In the genomic region with DNA sequence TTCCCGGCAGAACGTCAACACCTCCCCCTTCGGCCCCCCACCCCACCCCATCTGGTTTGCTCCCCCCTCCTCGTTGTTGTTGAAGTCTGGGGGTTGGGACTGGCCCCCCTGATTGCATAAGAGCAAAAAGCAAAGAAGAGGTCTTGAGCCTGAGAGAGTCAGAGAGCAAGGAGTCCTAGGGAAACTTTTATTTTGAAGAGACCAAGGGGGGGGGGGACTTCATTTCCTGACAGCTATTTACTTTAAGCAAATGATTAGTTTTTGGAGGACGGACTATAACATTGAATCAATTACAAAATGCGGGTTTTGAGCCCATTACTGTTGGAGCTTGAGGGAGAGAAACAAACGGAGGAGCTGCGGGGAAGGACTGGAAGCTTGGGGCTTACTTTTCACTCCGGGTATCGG, we compare ENCODE assay signal across 9 mouse cellular contexts. TPM values are rescaled to one million over a fixed set of nuclear protein-coding genes. Genes with fewer than 3 reads are reported as not detected.
DNase-seq lines count a peak whose midpoint lies in the region; ATAC-seq and TF ChIP-seq lines count a peak whose summit lies in the region.
"Had no signal": no experiment of that assay in that cellular context is flagged by ENCODE, and none has a peak within 500 bp of the region (broad histone marks: within the 10 kb centered on the region; RNA-seq: fewer than 3 reads in every experiment).

A gene (plus strand): TSS at position 272 of the 405 bp plus-strand sequence.

- peaks cover 77% of the 10 kb centered on the region for H3K27me3 ChIP-seq in forebrain, postnatal 0 days (ENCODE audit: insufficient read depth, low read length)
- peaks cover 61% of the 10 kb centered on the region for H3K27me3 ChIP-seq in hindbrain, embryonic 11.5 days (ENCODE audit: control insufficient read depth, insufficient read depth, low read length)
- H3K27me3 ChIP-seq in limb, embryonic 10.5 days (ENCODE audit: low read depth, poor library complexity, severe bottlenecking): peaks cover 20% of the 10 kb centered on the region; the same call in 1 of the 2 replicates
- H3K27me3 ChIP-seq in midbrain, postnatal 0 days (ENCODE audit: insufficient read depth, low read length): peaks cover 42% of the 10 kb centered on the region

- H3K4me2 ChIP-seq in forebrain, postnatal 0 days (ENCODE audit: low read depth): peak within 1 kb of the TSS; percentile 35
- peak within 1 kb of the TSS; percentile 31 for H3K4me2 ChIP-seq in hindbrain, embryonic 11.5 days (replicated peaks; ENCODE audit: low read depth, low read length)
- peak within 1 kb of the TSS; percentile 13 for H3K4me2 ChIP-seq in midbrain, postnatal 0 days (ENCODE audit: low read depth, low read length, poor library complexity, severe bottlenecking)

- H3K4me3 ChIP-seq in forebrain, postnatal 0 days (ENCODE audit: low read depth, low read length): peak within 1 kb of the TSS; percentile 25
- H3K4me3 ChIP-seq in hindbrain, embryonic 11.5 days (ENCODE audit: low read depth, low read length): peak within 1 kb of the TSS; percentile 45
- H3K4me3 ChIP-seq in limb, embryonic 10.5 days: peak within 1 kb of the TSS; percentile 82
- H3K4me3 ChIP-seq in midbrain, postnatal 0 days (ENCODE audit: low read depth, low read length): peak within 1 kb of the TSS; percentile 30

- no peaks in the 10 kb centered on the region for H3K9me3 ChIP-seq in forebrain, postnatal 0 days (ENCODE audit: low read length)
- H3K9me3 ChIP-seq in hindbrain, embryonic 11.5 days (ENCODE audit: control insufficient read depth, low read length): no peaks in the 10 kb centered on the region
- H3K9me3 ChIP-seq in limb, embryonic 10.5 days (replicated peaks): no peaks in the 10 kb centered on the region
- H3K9me3 ChIP-seq in midbrain, postnatal 0 days (ENCODE audit: low read length): no peaks in the 10 kb centered on the region

- no peak within 1 kb of the TSS; the same call in 1 of the 2 replicates for H3K27ac ChIP-seq in forebrain, postnatal 0 days (ENCODE audit: low read depth, low read length)
- H3K27ac ChIP-seq in hindbrain, embryonic 11.5 days (ENCODE audit: low read depth, low read length): peak within 1 kb of the TSS; percentile 68
- H3K27ac ChIP-seq in limb, embryonic 10.5 days: peak within 1 kb of the TSS; percentile 99
- H3K27ac ChIP-seq in midbrain, postnatal 0 days (ENCODE audit: low read depth, low read length): no peak within 1 kb of the TSS

- under 1% methylated on average over 10 of the region's 10 CpGs for WGBS in forebrain, postnatal 0 days
- WGBS in hindbrain, embryonic 11.5 days: 0% methylated on average over 10 of the region's 10 CpGs
- WGBS in limb, embryonic 10.5 days: under 1% methylated on average over 10 of the region's 10 CpGs
- WGBS in midbrain, postnatal 0 days: 1% methylated on average over 10 of the region's 10 CpGs

- DNase-seq in ovary, postnatal 14 days (ENCODE audit: low spot score): peak; percentile 27
- DNase-seq in ovary, postnatal 36 days (ENCODE audit: low spot score): no peak
- DNase-seq in forebrain, postnatal 0 days: peak; percentile 54
- peak; percentile 66 for DNase-seq in hindbrain, embryonic 11.5 days (ENCODE audit: low spot score)
- DNase-seq in limb, embryonic 10.5 days (ENCODE audit: low spot score): peak; percentile 80
- no peak for DNase-seq in midbrain, postnatal 0 days (ENCODE audit: low spot score)
- DNase-seq in thymus, postnatal 14 days: no peak

- peaks cover 20% of the 10 kb centered on the region for H3K4me1 ChIP-seq in forebrain, postnatal 0 days (ENCODE audit: insufficient read depth)
- peaks cover 9% of the 10 kb centered on the region; the same call in 1 of the 2 replicates for H3K4me1 ChIP-seq in hindbrain, embryonic 11.5 days (replicated peaks; ENCODE audit: control insufficient read depth, insufficient read depth, low read length)
- peaks cover 56% of the 10 kb centered on the region for H3K4me1 ChIP-seq in limb, embryonic 10.5 days
- H3K4me1 ChIP-seq in midbrain, postnatal 0 days (ENCODE audit: insufficient read depth, low read length): peaks cover 3% of the 10 kb centered on the region; the same call in 1 of the 2 replicates

- no peaks in the 10 kb centered on the region for H3K36me3 ChIP-seq in forebrain, postnatal 0 days (ENCODE audit: insufficient read depth)
- no peaks in the 10 kb centered on the region for H3K36me3 ChIP-seq in hindbrain, embryonic 11.5 days (ENCODE audit: control insufficient read depth, insufficient read depth, low read length)
- peaks cover 8% of the 10 kb centered on the region for H3K36me3 ChIP-seq in limb, embryonic 10.5 days
- no peaks in the 10 kb centered on the region for H3K36me3 ChIP-seq in midbrain, postnatal 0 days (ENCODE audit: insufficient read depth, low read length)

- TF ChIP-seq CTCF in forebrain, postnatal 0 days (IDR thresholded peaks at IDR 0.05; ENCODE audit: low read depth): no peak
- no peak for TF ChIP-seq CTCF in midbrain, postnatal 0 days (IDR thresholded peaks at IDR 0.05)

- ATAC-seq in forebrain, postnatal 0 days: no peak
- no peak for ATAC-seq in hindbrain, embryonic 11.5 days (ENCODE audit: low FRiP score)
- ATAC-seq in midbrain, postnatal 0 days (ENCODE audit: low FRiP score): no peak
- ATAC-seq in cerebellum, adult (ENCODE audit: insufficient number of reproducible peaks, low FRiP score, low TSS enrichment): no peak

- H3K9ac ChIP-seq in forebrain, postnatal 0 days: peak within 1 kb of the TSS; percentile 18; the same call in 1 of the 2 replicates
- H3K9ac ChIP-seq in hindbrain, embryonic 11.5 days (ENCODE audit: low read depth, low read length): peak within 1 kb of the TSS; percentile 52
- H3K9ac ChIP-seq in midbrain, postnatal 0 days (replicated peaks; ENCODE audit: low read length, poor library complexity, severe bottlenecking): 0 out of 2 replicates have a peak within 1 kb of the TSS, but pooled peaks have one; percentile 19

RNA-seq across cellular contexts. Expression of the gene that starts here (rescaled TPM):
- total RNA-seq in forebrain, postnatal 0 days (2014; rRNA removed): 43.9 and 49.9 TPM in 2 replicates
- polyA plus RNA-seq in forebrain, postnatal 0 days (2015; fragmentation: Nextera tagmentation; extraction: Ambion mirVana): 10.0 and 14.0 TPM in 2 replicates
- 26.5 and 29.3 TPM in 2 replicates for polyA plus RNA-seq in hindbrain, embryonic 11.5 days (2014; fragmentation: Nextera tagmentation; extraction: Ambion mirVana)
- 69.2 and 111 TPM in 2 replicates for polyA plus RNA-seq in limb, embryonic 10.5 days (2016; fragmentation: Nextera tagmentation; extraction: Ambion mirVana)
- 52.4 and 58.8 TPM in 2 replicates for total RNA-seq in midbrain, postnatal 0 days (2014; rRNA removed)
- 16.7 and 20.3 TPM in 2 replicates for polyA plus RNA-seq in midbrain, postnatal 0 days (2015; fragmentation: Nextera tagmentation; extraction: Ambion mirVana)
- total RNA-seq: MEL had no signal

Comparison
In these comparisons a context has a peak if more than half of its experiments do, and no peak if none do; other contexts are left out.
1. DNase-seq: peak in ovary, postnatal 14 days (single experiment), forebrain, postnatal 0 days (single experiment), hindbrain, embryonic 11.5 days (single experiment) and limb, embryonic 10.5 days (single experiment); none in ovary, postnatal 36 days (single experiment), midbrain, postnatal 0 days (single experiment) and thymus, postnatal 14 days (single experiment).
2. H3K27ac ChIP-seq: peak in hindbrain, embryonic 11.5 days (single experiment) and limb, embryonic 10.5 days (single experiment); none in forebrain, postnatal 0 days (single experiment) and midbrain, postnatal 0 days (single experiment).
3. H3K4me3 ChIP-seq: peak in every context shown above with its lines; median percentile 82 in limb, embryonic 10.5 days; 45 in hindbrain, embryonic 11.5 days; 30 in midbrain, postnatal 0 days; 25 in forebrain, postnatal 0 days.
4. Peak in every context shown above with its lines, with median percentiles within 50 percentile points of each other: H3K4me2 ChIP-seq and H3K9ac ChIP-seq.